Mouse (Mus musculus) cerebellum, adult 2 months (tissue): ENCODE results near the gene Gm10024.
"Not testable (repeated sequence)": the region's sequence is repeated elsewhere in the genome, so short reads cannot be mapped to it uniquely, and the experiment has no call there.

Experiments used
- CTCF ChIP-seq: fragments of 200-500 bp; IDR thresholded peaks from 2 replicates; pipeline ENCODE4 v1.5.1; 2011; ENCODE audit warnings: low read depth, mild to moderate bottlenecking, control low read depth, low read length, moderate library complexity, borderline replicate concordance; ENCODE audit not compliant: insufficient read depth
- POLR2A ChIP-seq: fragments of 200-500 bp; IDR thresholded peaks from 2 replicates; pipeline ENCODE4 v1.6.1; 2011; ENCODE audit warnings: low read length, control low read depth, borderline replicate concordance; ENCODE audit not compliant: insufficient read depth

DNA sequence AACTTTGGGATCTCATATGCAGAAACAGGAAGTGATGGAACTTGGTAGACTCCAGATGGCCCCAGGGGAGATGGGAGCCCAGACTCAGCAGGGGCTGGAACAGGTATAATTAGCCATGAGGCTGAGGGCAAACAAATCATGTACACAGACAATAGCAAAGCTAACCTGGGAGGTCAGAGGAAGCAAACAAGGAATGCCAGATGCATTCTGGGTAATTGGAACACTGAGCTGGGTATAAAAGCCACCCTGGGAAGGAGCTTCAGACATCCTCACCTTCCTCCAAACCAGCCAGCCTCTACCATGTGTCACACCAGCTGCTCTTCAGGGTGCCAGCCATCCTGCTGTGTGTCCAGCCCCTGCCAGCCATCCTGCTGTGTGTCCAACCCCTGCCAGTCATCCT is at the start of gene Gm10024:
- TF ChIP-seq CTCF, POLR2A: not testable (repeated sequence)
